Mouse (Mus musculus) forebrain, embryonic 13.5 days (tissue): Measurements from ENCODE around the gene Grcc10. TPM values are rescaled to one million over a fixed set of nuclear protein-coding genes. Genes with fewer than 3 reads are reported as not detected.

ENCODE experiments used
- ATAC-seq: fragments of 200-750 bp; cut with Nextera tagmentation; 2 replicates; pipeline ENCODE4 v1.8.0; 2017
- H3K27ac ChIP-seq: fragments of 300-500 bp; sonication (generic); 2 replicates; pipeline ENCODE4 v1.5.1; 2015; ENCODE audit warnings: inconsistent platforms, mild to moderate bottlenecking, moderate library complexity
- H3K27me3 ChIP-seq: fragments of 300-500 bp; sonication (generic); 2 replicates; pipeline ENCODE4 v1.6.1; 2015; ENCODE audit warnings: mild to moderate bottlenecking, inconsistent platforms
- H3K36me3 ChIP-seq: fragments of 300-500 bp; sonication (generic); 2 replicates; pipeline ENCODE4 v1.6.1; 2015; ENCODE audit warnings: mild to moderate bottlenecking, inconsistent platforms; ENCODE audit not compliant: poor library complexity, severe bottlenecking
- H3K4me1 ChIP-seq: fragments of 300-500 bp; sonication (generic); 2 replicates; pipeline ENCODE4 v1.6.1; 2015; ENCODE audit warnings: inconsistent platforms
- H3K4me2 ChIP-seq: fragments of 300-500 bp; sonication (generic); 2 replicates; pipeline ENCODE4 v1.6.1; 2015; ENCODE audit warnings: inconsistent platforms, mild to moderate bottlenecking, moderate library complexity
- H3K4me3 ChIP-seq: fragments of 300-500 bp; sonication (generic); 2 replicates; pipeline ENCODE4 v1.5.1; 2015; ENCODE audit warnings: mild to moderate bottlenecking, inconsistent platforms
- H3K9ac ChIP-seq: fragments of 300-500 bp; sonication (generic); 2 replicates; pipeline ENCODE4 v1.6.1; 2015; ENCODE audit warnings: mild to moderate bottlenecking, inconsistent platforms
- H3K9me3 ChIP-seq: fragments of 300-500 bp; sonication (generic); replicated peaks from 2 replicates; pipeline ENCODE4 v1.6.1; 2016; ENCODE audit warnings: inconsistent platforms
- WGBS: fragments of 180-500 bp; shearing (Covaris S2); methylation state at CpG from one replicate; pipeline ENCODE4 v1.1.7; 2015; 5-methylcytosine and 5-hydroxymethylcytosine counted together
- polyA plus RNA-seq: library from polyadenylated mRNA; unstranded; fragments of >200 nt; fragmentation: Nextera tagmentation; extraction: Ambion mirVana; gene quantifications from 2 replicates; pipeline ENCODE4 v1.2.1, GENCODE M21; 2015

The Grcc10 gene
- polyA plus RNA-seq, 1 experiment from 2014 or later = 699 TPM

DNA sequence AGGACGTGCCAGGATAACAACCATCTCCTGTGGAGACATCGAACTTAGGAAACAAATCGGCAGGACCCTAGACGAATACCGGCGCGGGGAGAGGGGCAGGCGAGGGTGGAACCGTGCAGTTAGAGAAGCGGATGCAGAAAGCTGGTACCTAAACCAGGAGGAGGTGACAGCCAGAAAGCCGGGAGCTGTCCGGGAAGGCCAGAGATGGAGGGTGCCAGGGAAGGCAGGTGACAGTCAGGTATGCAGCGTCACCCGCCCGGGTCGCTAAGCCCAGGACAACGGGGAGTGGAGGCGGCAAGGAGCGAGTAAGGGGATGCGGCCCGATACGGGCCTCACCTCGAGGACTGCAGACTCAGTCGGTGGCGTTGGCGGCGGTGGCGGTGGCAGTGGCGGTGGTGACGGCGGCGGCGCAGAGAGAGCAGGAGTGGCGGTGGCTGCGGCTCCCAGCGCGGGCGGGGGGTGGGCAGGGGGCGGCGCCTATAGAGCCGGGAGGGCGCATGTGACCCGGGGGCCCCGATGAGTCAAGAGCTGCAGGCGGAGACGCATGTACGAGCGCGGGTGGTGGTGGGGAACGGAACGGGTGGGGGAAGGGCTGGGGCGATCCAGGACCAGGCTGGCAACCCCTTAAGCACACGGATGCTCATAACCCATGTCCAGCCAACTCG lies 28.1 kb upstream of the Grcc10 start, which contains the start of gene Eno2:
TSS of gene Eno2 (minus strand) at position 573 of the 665 bp plus-strand sequence.
- Histone ChIP-seq H3K27ac (no peak within 1 kb of the TSS), H3K9ac (peak within 1 kb of the TSS; percentile 68), H3K4me3 (peak within 1 kb of the TSS; percentile 49), H3K4me2 (peak within 1 kb of the TSS; percentile 76), H3K9me3 (no peaks in the 10 kb centered on the region), H3K27me3 (peaks cover 12% of the 10 kb centered on the region; the same call in 1 of the 2 replicates), H3K4me1 (peaks cover 25% of the 10 kb centered on the region), H3K36me3 (no peaks in the 10 kb centered on the region)
- ATAC-seq = peak; percentile 83
- under 1% methylated on average over 43 of the region's 54 CpGs for WGBS

DNA sequence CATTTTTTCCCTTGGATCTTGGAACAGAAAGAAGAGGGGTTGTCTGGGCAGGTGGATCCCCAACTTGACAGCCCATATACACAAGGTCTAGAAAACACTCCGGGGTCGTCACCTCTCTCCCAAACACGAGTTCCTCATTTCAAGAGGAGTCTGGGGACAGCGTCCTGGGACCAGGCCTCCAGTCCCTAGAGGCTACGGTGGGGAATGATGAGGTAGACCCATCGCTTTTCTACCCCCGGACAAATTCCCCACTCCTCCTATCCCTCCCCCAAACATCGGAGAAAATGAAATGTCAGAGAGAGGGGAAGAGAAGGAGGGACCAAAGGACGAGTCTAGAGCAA lies 27.5 kb upstream of the Grcc10 start:
- Histone ChIP-seq H3K36me3 (no peaks in the 10 kb centered on the region), H3K9ac (peak overlapping the region; percentile 68), H3K9me3 (no peaks in the 10 kb centered on the region), H3K4me2 (peak overlapping the region; percentile 76), H3K27ac (no peak overlapping the region), H3K4me1 (peaks cover 25% of the 10 kb centered on the region), H3K27me3 (peaks cover 12% of the 10 kb centered on the region; the same call in 1 of the 2 replicates), H3K4me3 (peak overlapping the region; percentile 49)
- WGBS = 4% methylated on average over 9 of the region's 9 CpGs
- peak; percentile 19 for ATAC-seq

DNA sequence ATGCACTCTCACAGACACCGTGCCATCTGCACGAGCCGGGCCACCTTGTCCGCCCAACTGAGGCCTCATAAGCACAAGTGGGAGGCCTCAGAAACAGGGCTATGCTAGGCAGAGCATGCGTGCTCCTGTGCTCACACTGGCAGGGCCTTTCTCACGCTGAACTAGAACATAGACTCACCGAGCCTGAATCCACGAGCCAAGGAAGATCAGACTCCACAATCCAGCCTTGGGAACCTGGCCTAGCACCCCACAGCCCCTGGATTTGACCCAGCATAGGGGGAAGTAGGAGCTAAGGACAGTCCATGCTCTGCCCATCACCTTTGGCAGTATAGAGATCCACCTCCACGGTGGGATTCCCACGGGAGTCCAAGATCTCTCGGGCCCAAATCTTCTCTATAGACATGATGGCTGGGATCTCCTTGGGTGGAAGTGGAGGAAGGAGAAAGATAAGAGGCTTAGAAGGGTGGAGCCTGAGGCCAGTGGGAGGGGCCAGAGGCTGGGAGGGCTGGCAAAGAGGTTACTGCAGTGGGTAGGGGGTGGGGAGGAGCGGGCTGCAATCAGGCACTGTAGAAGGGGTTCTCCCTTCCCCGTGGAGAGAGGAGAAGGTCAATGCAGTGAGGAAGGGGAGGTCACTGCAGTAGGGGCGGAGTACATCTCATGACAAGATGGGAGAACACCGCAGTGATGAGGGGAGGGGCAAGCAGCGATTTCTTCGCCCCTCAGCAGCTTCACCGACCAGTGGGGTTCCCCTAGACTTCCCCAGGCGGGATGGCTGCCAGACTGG lies 26.9 kb upstream of the Grcc10 start:
- H3K36me3 ChIP-seq = no peaks in the 10 kb centered on the region
- 22% methylated on average over 19 of the region's 19 CpGs for WGBS
- peak overlapping the region; percentile 76 for H3K4me2 ChIP-seq
- H3K4me1 ChIP-seq = peaks cover 25% of the 10 kb centered on the region
- peak; percentile 19; the same call in 1 of the 2 replicates for ATAC-seq
- H3K9me3 ChIP-seq = no peaks in the 10 kb centered on the region
- H3K9ac ChIP-seq = peak overlapping the region; percentile 68
- H3K4me3 ChIP-seq = peak overlapping the region; percentile 49
- no peak overlapping the region; the same call in 1 of the 2 replicates for H3K27ac ChIP-seq
- H3K27me3 ChIP-seq = peaks cover 12% of the 10 kb centered on the region; the same call in 1 of the 2 replicates

DNA sequence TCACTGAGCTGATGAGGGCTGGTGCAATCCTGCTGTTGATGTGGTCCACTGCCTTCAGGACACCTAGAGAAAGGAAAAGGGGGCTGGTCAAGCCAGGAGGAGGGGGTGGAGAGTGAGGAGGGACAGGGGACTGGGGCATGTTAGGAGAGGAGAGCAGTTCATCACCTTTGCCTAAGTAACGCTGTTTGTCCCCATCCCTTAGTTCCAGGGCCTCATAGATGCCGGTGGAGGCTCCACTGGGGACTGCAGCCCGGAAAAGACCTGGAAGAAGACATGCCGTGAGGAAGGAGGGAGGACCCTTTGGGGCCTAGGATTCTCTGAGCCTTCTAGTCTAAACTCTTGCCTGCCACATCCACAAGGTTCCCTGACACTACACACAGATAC lies 26.4 kb upstream of the Grcc10 start:
- Histone ChIP-seq H3K27me3 (peaks cover 12% of the 10 kb centered on the region; the same call in 1 of the 2 replicates), H3K9ac (no peak overlapping the region), H3K4me3 (no peak overlapping the region), H3K9me3 (no peaks in the 10 kb centered on the region), H3K4me2 (peak overlapping the region; percentile 76; the same call in 1 of the 2 replicates), H3K27ac (no peak overlapping the region; the same call in 1 of the 2 replicates), H3K36me3 (no peaks in the 10 kb centered on the region), H3K4me1 (peaks cover 25% of the 10 kb centered on the region)
- 22% methylated on average over 4 of the region's 4 CpGs for WGBS
- no peak for ATAC-seq

DNA sequence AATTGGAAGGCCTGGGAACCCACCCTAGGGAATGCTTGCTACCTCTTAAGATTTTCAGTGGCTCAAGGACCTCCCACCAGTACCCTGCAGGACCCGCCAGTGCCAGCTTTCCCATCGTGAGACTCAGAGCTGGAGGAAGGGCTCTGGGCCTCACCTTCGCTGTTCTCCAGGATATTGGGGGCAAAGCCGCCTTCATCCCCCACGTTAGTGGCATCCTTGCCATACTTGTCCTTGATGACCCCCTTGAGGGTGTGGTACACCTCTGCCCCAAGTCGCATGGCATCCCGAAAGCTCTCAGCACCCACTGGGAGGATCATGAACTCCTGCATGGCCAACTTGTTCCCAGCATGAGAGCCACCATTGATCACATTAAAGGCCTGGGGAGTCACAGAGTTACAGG lies 24.8 kb upstream of the Grcc10 start:
- Histone ChIP-seq H3K9me3 (no peaks in the 10 kb centered on the region), H3K4me3 (no peak overlapping the region), H3K27ac (no peak overlapping the region), H3K27me3 (peaks cover 12% of the 10 kb centered on the region; the same call in 1 of the 2 replicates), H3K4me2 (no peak overlapping the region), H3K4me1 (peaks cover 25% of the 10 kb centered on the region), H3K9ac (no peak overlapping the region), H3K36me3 (no peaks in the 10 kb centered on the region)
- WGBS = 89% methylated on average over 7 of the region's 7 CpGs
- ATAC-seq = no peak

DNA sequence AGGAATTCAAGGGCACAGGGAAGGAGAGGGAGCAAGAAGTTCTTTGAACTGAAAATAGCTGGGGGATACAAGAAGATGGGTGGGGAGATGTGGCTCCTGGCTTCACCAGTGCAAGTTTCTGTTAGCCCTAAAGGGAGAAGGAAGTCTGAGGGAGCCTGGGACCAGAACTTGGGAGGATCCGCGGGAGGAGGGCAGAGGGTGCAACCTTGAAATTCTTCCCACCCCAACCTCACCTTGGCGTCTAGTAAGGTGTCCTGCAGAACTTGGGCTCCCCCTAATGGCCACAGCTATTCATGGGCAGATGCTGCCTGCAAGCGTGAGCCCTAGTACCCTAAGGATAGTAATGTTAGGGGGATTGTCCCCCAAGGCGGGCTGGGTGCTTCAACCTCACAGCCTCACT lies 18.1 kb upstream of the Grcc10 start:
- Histone ChIP-seq H3K27ac (peak overlapping the region; percentile 98), H3K36me3 (no peaks in the 10 kb centered on the region), H3K9ac (peak overlapping the region; percentile 34; the same call in 1 of the 2 replicates), H3K27me3 (no peaks in the 10 kb centered on the region), H3K4me3 (no peak overlapping the region), H3K9me3 (no peaks in the 10 kb centered on the region), H3K4me1 (peaks cover 39% of the 10 kb centered on the region), H3K4me2 (peak overlapping the region; percentile 77)
- ATAC-seq = 0 out of 2 replicates have a peak, but pooled peaks have one; percentile 3
- 2% methylated on average over 5 of the region's 5 CpGs for WGBS

DNA sequence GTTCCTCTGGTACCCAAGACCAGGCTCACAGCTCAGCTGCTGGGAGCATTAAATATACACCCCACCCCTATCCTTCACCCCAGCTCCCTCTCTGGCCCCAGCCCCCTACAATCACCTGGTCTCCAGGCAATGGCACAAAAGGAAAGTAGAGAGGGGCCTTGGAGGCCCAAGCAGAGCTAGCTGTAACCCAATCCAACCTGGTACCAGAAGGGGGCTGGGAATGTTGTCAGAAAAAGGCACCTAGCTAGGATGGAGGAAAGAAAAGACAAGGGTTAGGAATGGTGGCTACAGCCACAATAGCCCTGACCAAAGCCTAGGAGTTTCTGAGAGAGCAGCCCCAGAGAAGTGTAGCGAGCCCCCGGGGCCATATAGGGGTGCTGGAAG lies 17.7 kb upstream of the Grcc10 start:
- no peak for ATAC-seq
- WGBS = 43% methylated on average over 2 of the region's 2 CpGs
- H3K4me3 ChIP-seq = no peak overlapping the region
- peaks cover 43% of the 10 kb centered on the region for H3K4me1 ChIP-seq
- H3K27ac ChIP-seq = peak overlapping the region; percentile 98
- no peaks in the 10 kb centered on the region for H3K36me3 ChIP-seq
- no peaks in the 10 kb centered on the region for H3K27me3 ChIP-seq
- H3K9me3 ChIP-seq = no peaks in the 10 kb centered on the region
- peak overlapping the region; percentile 77 for H3K4me2 ChIP-seq
- peak overlapping the region; percentile 34; the same call in 1 of the 2 replicates for H3K9ac ChIP-seq

DNA sequence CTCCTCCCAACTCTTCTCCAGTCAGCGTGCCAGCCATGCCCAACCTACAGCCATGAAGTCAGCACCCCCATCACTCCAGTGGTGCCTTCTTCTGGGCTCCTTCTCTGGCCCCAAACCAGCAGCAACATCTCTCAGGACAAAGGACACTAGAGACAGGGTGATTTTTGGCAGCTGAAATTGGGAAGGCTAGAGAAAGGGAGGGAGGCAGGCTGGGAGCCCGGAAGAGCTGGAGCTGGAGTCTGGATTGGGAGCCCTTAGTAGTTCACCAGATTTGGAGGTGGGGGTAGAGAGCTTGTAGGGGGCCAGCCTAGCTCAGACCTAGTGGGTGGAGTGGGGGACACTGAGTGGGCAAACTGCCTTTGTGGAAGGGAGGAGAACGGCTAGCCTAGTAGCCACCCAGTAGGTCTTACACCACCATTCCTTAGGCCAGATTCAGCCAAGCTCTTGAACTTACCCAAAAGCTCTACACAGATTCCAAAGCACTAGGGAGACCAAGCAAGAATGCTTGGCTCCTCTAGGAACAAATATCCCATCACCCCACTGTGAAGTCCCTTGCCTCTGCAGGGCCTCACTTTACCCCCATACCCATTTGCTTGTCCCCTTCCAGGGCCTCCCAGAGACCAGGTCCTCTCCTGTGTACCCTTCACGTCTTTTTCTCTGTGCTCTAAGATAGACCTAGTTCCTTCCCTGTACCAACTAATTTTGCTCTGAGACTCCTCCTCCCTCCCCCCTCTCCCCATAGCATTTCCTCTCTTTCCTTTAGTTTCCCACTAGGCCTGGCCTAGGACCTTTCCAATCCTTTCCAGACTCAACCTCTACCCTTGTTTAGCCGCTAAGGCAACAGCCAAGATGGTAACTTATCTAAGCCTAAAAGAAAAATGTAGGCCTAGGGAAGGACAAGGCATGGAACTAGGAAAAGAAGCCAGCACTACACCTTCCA lies 17.0 kb upstream of the Grcc10 start:
- Histone ChIP-seq H3K9ac (peak overlapping the region; percentile 97), H3K4me3 (peak overlapping the region; percentile 78), H3K4me1 (peaks cover 50% of the 10 kb centered on the region), H3K36me3 (no peaks in the 10 kb centered on the region), H3K27me3 (no peaks in the 10 kb centered on the region), H3K4me2 (peak overlapping the region; percentile 77), H3K27ac (peak overlapping the region; percentile 98), H3K9me3 (no peaks in the 10 kb centered on the region)
- peak; percentile 14 for ATAC-seq
- WGBS = 26% methylated on average over 5 of the region's 5 CpGs

DNA sequence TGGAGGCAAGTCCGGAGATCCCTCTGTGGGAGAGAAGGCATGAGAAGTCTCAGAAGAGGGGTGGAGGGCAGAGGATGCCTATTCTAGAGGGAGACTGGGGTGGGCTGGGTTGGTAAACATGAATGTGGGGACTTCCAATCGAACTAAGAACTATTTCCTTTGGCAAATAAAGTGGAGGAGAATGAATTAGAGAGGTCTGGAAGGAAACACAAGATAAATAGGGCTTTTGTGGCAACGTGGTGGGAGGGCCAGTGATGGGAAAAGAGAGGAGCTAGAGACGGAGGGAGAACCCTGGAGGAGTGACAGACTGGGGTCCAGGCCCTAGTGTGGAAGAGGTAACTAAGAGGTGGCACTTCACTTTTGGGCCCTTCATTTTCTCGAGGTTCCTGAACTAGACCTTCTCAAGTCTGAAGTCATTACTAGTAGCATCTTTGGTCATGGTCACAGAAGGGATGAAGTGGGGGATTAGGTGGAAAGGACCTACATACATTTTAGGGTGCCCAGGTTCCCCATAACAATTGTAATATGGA lies 16.2 kb upstream of the Grcc10 start:
- ATAC-seq = no peak
- Histone ChIP-seq H3K4me1 (peaks cover 54% of the 10 kb centered on the region), H3K27me3 (no peaks in the 10 kb centered on the region), H3K9me3 (no peaks in the 10 kb centered on the region), H3K27ac (peak overlapping the region; percentile 98), H3K36me3 (peaks cover 3% of the 10 kb centered on the region; the same call in 1 of the 2 replicates), H3K4me3 (peak overlapping the region; percentile 78), H3K9ac (peak overlapping the region; percentile 97), H3K4me2 (peak overlapping the region; percentile 77)
- WGBS = 4% methylated on average over 5 of the region's 5 CpGs

DNA sequence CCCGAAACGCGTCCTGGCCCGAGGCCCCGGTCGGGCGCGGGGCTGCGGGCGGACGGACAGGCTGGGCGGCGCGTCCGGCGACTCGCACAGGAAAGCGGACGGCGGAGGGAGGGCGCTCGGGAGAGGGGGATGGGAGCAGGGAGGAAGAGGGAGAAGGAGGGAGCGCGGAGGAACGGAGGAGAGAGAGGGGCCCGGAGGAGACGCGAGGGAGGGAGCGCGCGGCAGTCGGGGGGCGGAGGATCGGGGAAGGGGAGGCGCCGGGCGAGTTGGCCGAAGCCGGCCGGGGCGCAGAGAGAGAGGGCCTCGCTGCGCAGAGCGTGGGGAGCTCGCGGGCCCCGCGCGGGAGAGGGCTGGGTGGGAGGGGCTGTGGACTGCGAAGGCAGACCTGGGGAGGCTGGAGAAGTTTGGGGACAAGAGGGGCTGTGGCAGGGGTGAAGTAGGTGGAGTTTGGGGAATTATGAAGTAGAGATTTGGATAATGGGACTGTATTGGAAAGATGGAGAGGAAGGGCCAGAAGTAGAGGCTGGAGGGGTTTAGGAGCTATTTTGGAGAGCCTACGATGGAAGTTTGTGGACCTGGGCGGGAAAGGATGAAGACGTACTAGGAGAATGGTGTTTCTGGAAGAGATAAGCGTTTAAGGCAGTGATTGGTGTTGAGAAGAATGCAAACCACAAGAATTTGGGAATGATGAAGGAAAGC lies 15.6 kb upstream of the Grcc10 start:
- WGBS = 0% methylated on average over 50 of the region's 54 CpGs
- Histone ChIP-seq H3K4me2 (peak overlapping the region; percentile 77), H3K4me1 (peaks cover 54% of the 10 kb centered on the region), H3K9me3 (no peaks in the 10 kb centered on the region), H3K27me3 (no peaks in the 10 kb centered on the region), H3K36me3 (peaks cover 9% of the 10 kb centered on the region; the same call in 1 of the 2 replicates), H3K4me3 (peak overlapping the region; percentile 78), H3K27ac (peak overlapping the region; percentile 98), H3K9ac (peak overlapping the region; percentile 97)
- peak; percentile 72 for ATAC-seq
